Mouse (Mus musculus): ENCODE results near the gene Sptlc2. TPM values are rescaled to one million over a fixed set of nuclear protein-coding genes. Genes with fewer than 3 reads are reported as not detected.

Sptlc2 gene
- polyA plus RNA-seq, 1 experiment from 2014 or later = 64.6 TPM

DNA sequence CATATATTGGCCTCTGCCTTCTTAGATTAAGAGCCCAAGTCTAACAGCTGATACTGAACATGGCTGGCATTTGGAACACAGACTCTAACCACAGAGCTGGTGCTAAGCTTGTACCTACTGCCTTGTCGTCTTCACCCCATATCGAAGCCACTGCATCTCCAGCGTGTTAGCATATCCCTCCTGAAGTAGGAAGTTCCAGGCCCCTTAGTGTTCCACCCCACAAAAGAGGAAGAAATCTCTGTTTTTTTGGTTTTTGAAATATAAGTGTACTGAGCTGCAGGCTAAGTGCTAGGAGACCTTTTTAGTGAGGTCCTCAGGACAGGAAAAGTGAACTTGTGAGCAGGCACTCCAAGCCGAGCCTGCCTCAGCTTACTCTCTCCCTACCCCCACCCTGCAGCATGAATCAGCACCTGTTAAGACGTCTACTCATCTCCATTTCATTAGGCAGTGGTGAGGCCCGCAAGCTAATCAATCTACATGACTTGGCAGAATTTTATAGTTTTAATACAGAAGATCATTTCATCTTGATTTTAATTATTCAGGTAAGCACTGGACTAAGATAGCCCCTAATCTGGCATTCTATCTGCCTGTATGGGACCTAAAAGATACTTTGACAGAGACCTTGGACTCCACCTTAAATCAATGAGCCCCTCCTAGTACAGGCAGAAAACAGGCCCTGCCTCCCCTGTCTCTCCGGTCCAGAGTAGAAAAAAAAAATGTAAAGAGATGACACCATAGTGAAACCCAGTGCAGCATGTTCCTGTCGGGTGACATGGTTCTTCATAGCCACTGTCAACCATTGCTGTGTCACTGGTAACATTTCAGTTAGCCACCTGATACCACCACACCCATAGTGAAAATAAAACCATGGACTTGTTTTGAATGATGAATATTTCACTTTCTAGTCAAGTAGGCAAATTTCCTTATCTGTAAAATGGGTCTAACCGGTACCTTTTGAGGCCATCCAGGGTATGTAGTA lies 113.0 kb downstream of the Sptlc2 start:
- ATAC-seq (ENCODE audit: low FRiP score) = no peak
- WGBS = 90% methylated on average over 9 of the region's 9 CpGs
- no peaks in the 10 kb centered on the region for H3K27me3 ChIP-seq (replicated peaks)
- peaks cover 60% of the 10 kb centered on the region for H3K36me3 ChIP-seq
- no peak overlapping the region for H3K27ac ChIP-seq (replicated peaks)
- no peak overlapping the region for H3K4me2 ChIP-seq
- no peak overlapping the region for H3K4me3 ChIP-seq (replicated peaks)
- H3K4me1 ChIP-seq = peaks cover 3% of the 10 kb centered on the region; the same call in 1 of the 2 replicates
- H3K9ac ChIP-seq (replicated peaks) = no peak overlapping the region
- no peaks in the 10 kb centered on the region for H3K9me3 ChIP-seq (replicated peaks)

DNA sequence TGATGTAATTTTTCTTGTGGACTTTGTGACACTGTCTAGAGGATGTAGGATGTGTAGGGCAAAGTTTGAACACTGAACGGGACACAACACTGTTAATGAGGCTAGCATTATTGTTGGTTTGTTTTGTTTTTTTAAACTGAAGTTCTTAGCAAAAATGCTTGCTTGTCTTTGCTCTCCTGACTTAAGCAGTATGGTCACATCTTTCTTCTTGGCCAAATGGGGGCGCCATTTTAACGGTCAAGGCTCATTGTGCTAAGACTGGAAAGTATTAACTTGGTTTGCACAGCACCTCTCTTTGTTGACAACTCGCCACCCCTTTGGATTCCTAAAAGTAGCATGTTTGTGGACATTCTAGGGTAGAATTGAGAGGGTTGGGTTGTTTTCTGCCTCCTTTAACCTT lies 120.5 kb downstream of the Sptlc2 start:
- ATAC-seq (ENCODE audit: low FRiP score) = no peak
- Histone ChIP-seq H3K4me3 (replicated peaks) (peak overlapping the region; percentile 93), H3K27ac (replicated peaks) (no peak overlapping the region), H3K4me1 (peaks cover 23% of the 10 kb centered on the region), H3K9me3 (replicated peaks) (no peaks in the 10 kb centered on the region), H3K27me3 (replicated peaks) (no peaks in the 10 kb centered on the region), H3K4me2 (peak overlapping the region; percentile 77), H3K9ac (replicated peaks) (peak overlapping the region; percentile 31; the same call in 1 of the 2 replicates), H3K36me3 (peaks cover 43% of the 10 kb centered on the region)
- 33% methylated on average over 4 of the region's 4 CpGs for WGBS

DNA sequence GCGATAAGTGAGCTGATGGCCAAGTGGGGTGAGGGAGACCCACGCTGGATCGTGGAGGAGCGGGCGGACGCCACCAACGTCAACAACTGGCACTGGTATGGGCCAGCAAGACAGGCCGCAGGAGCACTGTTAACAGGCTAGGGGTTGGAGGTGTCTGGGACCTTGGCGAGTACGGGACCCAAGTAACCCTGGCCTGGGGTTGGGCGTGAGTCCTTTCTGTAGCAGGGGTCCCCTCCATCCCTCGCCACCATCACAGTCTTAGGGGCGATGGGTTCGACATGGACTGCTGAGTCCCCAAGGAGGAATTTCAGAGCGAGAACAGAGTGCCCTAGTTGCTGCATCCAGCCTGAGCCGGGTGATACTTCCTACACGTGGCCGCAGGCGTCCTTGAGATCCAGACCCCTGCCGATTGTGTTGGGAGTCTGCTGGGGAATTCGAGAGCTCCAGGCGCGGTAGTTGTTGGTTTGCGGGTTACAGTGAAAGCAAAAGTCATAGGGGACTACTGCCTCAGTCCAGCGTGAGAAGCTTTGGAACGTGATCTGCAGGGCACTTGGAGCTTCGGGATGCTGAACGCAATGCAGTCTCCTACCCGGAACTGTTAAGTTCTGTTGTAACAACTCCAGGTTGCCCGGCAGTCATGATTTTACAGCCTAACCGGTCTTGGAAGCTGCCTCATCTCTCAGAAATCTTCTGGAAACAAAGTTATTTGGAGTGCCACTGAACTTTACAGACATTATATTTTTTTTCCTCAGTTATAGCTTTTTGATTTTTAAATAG lies 121.1 kb downstream of the Sptlc2 start:
- Histone ChIP-seq H3K4me1 (peaks cover 23% of the 10 kb centered on the region), H3K4me3 (replicated peaks) (peak overlapping the region; percentile 93), H3K4me2 (peak overlapping the region; percentile 77), H3K36me3 (peaks cover 40% of the 10 kb centered on the region), H3K27me3 (replicated peaks) (no peaks in the 10 kb centered on the region), H3K9me3 (replicated peaks) (no peaks in the 10 kb centered on the region), H3K9ac (replicated peaks) (peak overlapping the region; percentile 90), H3K27ac (replicated peaks) (peak overlapping the region; percentile 92)
- ATAC-seq (ENCODE audit: low FRiP score) = peak; percentile 63
- WGBS = under 1% methylated on average over 31 of the region's 31 CpGs

DNA sequence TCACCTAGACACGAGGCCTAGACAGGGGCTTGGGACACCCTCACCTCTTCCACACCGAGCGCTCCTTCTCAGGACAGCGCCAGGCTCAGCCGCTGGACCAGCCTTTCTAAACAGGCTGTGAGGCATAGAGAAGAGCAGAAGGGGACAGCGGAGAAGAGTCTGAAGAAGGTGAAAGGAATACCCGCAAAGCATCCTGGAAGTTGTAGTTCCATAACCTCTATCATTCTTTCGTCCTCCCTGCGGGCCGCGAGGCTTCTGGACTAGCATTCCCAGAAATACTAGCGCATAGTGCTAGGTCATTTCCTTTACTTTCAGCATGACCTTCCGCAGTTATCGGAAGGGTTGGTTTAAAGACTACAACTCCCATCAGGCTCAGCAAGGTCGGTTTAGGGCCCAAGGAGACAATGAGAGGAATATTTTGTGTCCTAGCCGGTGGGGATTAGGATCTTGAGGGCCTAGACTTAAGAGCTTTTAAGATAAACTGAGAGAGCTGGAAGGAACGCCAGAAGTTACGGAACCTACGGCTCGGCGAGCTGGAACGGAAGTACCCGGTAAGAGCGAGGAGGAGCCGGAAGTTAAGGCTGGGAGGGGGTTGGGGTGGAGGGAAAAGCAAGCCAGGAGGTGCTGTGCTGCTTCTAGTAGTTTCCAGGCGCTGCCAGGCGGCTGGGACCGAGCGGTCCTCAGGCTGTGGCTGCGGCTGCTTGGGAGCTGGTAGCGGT lies 121.9 kb downstream of the Sptlc2 start, which contains the start of the genes Vipas39 and Ahsa1:
Gene Vipas39, minus strand, starts transcription at position 149 of the 719 bp plus-strand sequence.
Gene Ahsa1, plus strand, starts transcription at position 372 of the 719 bp plus-strand sequence.
- ATAC-seq (ENCODE audit: low FRiP score) = peak; percentile 98
- Histone ChIP-seq H3K4me2 (peak within 1 kb of the TSS; percentile 77), H3K9me3 (replicated peaks) (no peaks in the 10 kb centered on the region), H3K9ac (replicated peaks) (peak within 1 kb of the TSS; percentile 90), H3K4me1 (peaks cover 23% of the 10 kb centered on the region), H3K36me3 (peaks cover 42% of the 10 kb centered on the region), H3K27me3 (replicated peaks) (no peaks in the 10 kb centered on the region), H3K27ac (replicated peaks) (peak within 1 kb of the TSS; percentile 92), H3K4me3 (replicated peaks) (peak within 1 kb of the TSS; percentile 93)
- under 1% methylated on average over 31 of the region's 31 CpGs for WGBS

DNA sequence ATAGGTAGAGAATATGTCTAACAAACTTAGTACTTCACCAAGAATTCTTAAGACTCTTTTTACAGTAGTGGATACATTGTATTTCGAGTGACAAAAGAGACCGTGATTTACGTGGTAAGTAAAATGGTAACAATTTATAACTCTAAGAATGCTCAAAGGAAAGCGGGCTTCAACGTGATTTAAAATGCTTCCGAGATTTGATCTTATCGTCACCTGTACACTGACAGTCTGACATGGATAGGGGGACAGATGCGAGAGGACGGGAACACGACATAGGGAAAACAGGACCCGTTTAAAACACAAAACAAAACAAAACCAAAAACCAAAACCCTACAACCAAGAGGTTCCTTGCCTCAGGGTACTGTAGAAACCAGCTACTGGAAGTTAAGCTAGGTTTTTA lies 122.7 kb downstream of the Sptlc2 start:
- peaks cover 23% of the 10 kb centered on the region for H3K4me1 ChIP-seq
- WGBS = 26% methylated on average over 11 of the region's 11 CpGs

DNA sequence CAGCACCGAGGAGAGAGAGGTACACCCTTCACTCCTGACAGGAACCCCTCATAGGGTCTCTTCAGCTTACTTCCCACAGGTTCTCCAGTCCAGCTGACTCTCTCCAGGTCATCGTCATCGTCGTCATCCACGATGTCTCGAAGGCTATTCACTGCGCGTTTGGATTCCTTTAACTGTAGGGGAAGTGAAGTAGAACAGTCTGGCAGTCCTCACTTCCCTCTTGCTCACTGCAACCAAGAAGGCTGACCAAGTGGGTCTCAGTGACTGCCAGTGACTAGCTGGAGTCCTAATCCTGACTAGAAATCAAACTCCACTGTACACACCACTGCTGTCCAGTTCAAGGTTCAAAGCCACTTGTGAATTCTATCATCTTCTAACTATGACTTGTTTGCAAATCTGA lies 127.6 kb downstream of the Sptlc2 start:
- over 99% methylated on average over 8 of the region's 8 CpGs for WGBS
- Histone ChIP-seq H3K27me3 (replicated peaks) (no peaks in the 10 kb centered on the region), H3K4me2 (no peak overlapping the region), H3K9ac (replicated peaks) (no peak overlapping the region), H3K4me1 (peaks cover 8% of the 10 kb centered on the region), H3K36me3 (peaks cover 64% of the 10 kb centered on the region), H3K27ac (replicated peaks) (no peak overlapping the region), H3K4me3 (replicated peaks) (no peak overlapping the region), H3K9me3 (replicated peaks) (no peaks in the 10 kb centered on the region)
- ATAC-seq (ENCODE audit: low FRiP score) = no peak

More for the DNA sequence above, 122.7 kb downstream of the Sptlc2 start:
- no peaks in the 10 kb centered on the region for H3K9me3 ChIP-seq (replicated peaks)
- no peaks in the 10 kb centered on the region for H3K27me3 ChIP-seq (replicated peaks)
- peak overlapping the region; percentile 93 for H3K4me3 ChIP-seq (replicated peaks)
- peak overlapping the region; percentile 85 for H3K27ac ChIP-seq (replicated peaks)
- peaks cover 41% of the 10 kb centered on the region for H3K36me3 ChIP-seq
- peak overlapping the region; percentile 68 for H3K4me2 ChIP-seq
- no peak for ATAC-seq (ENCODE audit: low FRiP score)
- peak overlapping the region; percentile 83 for H3K9ac ChIP-seq (replicated peaks)

DNA sequence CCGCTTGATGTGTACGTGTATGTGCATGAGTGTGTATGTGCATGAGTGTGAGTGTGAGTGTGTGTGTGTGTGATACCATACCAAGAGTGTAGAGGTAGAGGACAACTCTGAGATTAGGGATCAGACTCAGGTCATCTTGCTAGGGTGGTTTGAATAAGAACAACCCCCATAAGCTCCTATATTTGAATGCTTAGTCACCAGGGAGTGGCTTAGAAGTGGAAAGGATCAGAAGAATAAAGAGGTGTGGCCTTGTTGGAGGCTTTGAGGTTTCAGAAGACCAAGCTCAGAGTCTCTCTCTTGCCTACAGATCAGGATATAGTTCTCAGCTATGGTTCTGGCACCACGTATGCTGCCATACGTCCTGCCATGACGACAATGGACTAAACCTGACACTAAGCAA lies 131.5 kb downstream of the Sptlc2 start:
- Histone ChIP-seq H3K9ac (replicated peaks) (no peak overlapping the region), H3K4me1 (no peaks in the 10 kb centered on the region), H3K27ac (replicated peaks) (no peak overlapping the region), H3K9me3 (replicated peaks) (no peaks in the 10 kb centered on the region), H3K36me3 (peaks cover 83% of the 10 kb centered on the region), H3K4me2 (no peak overlapping the region), H3K27me3 (replicated peaks) (no peaks in the 10 kb centered on the region), H3K4me3 (replicated peaks) (no peak overlapping the region)
- WGBS = 98% methylated on average over 5 of the region's 5 CpGs
- ATAC-seq (ENCODE audit: low FRiP score) = no peak

Small RNA genes within 50 kb of the gene (microRNA-seq; reads per million reads assigned to microRNA genes)
- gene Gm47293 = not detected
- 26.5 reads per million, percentile 35 among the genes with 10 or more reads in this experiment for gene Mir3068

Other genes starting within 250 kb of the Sptlc2 start
- gene Gstz1, start 241.2 kb downstream of the Sptlc2 start, polyA plus RNA-seq (2015; fragmentation: Nextera tagmentation; extraction: Ambion mirVana) = 25.1 and 28.4 TPM in 2 replicates
- 13.4 and 13.8 TPM in 2 replicates for gene Pomt2, start 240.4 kb downstream of the Sptlc2 start, polyA plus RNA-seq (2015; fragmentation: Nextera tagmentation; extraction: Ambion mirVana)
- 2.5 TPM in 2 replicates for gene Samd15, start 188.6 kb downstream of the Sptlc2 start, polyA plus RNA-seq (2015; fragmentation: Nextera tagmentation; extraction: Ambion mirVana)
- gene Tmed8, start 187.9 kb downstream of the Sptlc2 start, polyA plus RNA-seq (2015; fragmentation: Nextera tagmentation; extraction: Ambion mirVana) = 4.4 and 4.6 TPM in 2 replicates
- 1.0 and 1.5 TPM in 2 replicates for gene Noxred1, start 149.6 kb downstream of the Sptlc2 start, polyA plus RNA-seq (2015; fragmentation: Nextera tagmentation; extraction: Ambion mirVana)
- gene Vipas39, start 122.1 kb downstream of the Sptlc2 start, polyA plus RNA-seq (2015; fragmentation: Nextera tagmentation; extraction: Ambion mirVana) = 49.3 and 51.2 TPM in 2 replicates
- gene Ahsa1, start 121.9 kb downstream of the Sptlc2 start, polyA plus RNA-seq (2015; fragmentation: Nextera tagmentation; extraction: Ambion mirVana) = 213 and 236 TPM in 2 replicates
- gene Ism2, start 88.7 kb downstream of the Sptlc2 start, polyA plus RNA-seq (2015; fragmentation: Nextera tagmentation; extraction: Ambion mirVana) = 0.96 and 1.2 TPM in 2 replicates
- 246 and 286 TPM in 2 replicates for gene Slirp, start 55.5 kb upstream of the Sptlc2 start, polyA plus RNA-seq (2015; fragmentation: Nextera tagmentation; extraction: Ambion mirVana)
- gene Alkbh1, start 55.7 kb upstream of the Sptlc2 start, polyA plus RNA-seq (2015; fragmentation: Nextera tagmentation; extraction: Ambion mirVana) = 41.5 and 42.9 TPM in 2 replicates
- 96.2 and 107 TPM in 2 replicates for gene Snw1, start 83.9 kb upstream of the Sptlc2 start, polyA plus RNA-seq (2015; fragmentation: Nextera tagmentation; extraction: Ambion mirVana)
- not detected in 2 replicates for gene Gm5788, start 106.4 kb upstream of the Sptlc2 start, polyA plus RNA-seq (2015; fragmentation: Nextera tagmentation; extraction: Ambion mirVana)
- gene Gm8300, start 126.0 kb upstream of the Sptlc2 start, polyA plus RNA-seq (2015; fragmentation: Nextera tagmentation; extraction: Ambion mirVana) = not detected in 2 replicates
- gene Oog1, start 214.3 kb upstream of the Sptlc2 start, polyA plus RNA-seq (2015; fragmentation: Nextera tagmentation; extraction: Ambion mirVana) = not detected in 2 replicates
- gene Gm4027, start 230.5 kb upstream of the Sptlc2 start, polyA plus RNA-seq (2015; fragmentation: Nextera tagmentation; extraction: Ambion mirVana) = not detected in 2 replicates

Measured in neural tube, embryonic 15.5 days (tissue).